Mouse (Mus musculus) ES-Bruce4 (cell line): ENCODE results near the gene Trmt13. TPM values are rescaled to one million over a fixed set of nuclear protein-coding genes. Genes with fewer than 3 reads are reported as not detected.

Experiments
- H3K27ac ChIP-seq: 2 replicates; pipeline ENCODE4 v1.5.1; 2012; ENCODE audit warnings: low read length, inconsistent platforms; ENCODE audit not compliant: insufficient read depth
- H3K27me3 ChIP-seq: 2 replicates; pipeline ENCODE4 v1.6.1; 2012; ENCODE audit warnings: mild to moderate bottlenecking, low read length, inconsistent platforms; ENCODE audit not compliant: control insufficient read depth, poor library complexity, insufficient read depth, severe bottlenecking
- H3K36me3 ChIP-seq: 2 replicates; pipeline ENCODE4 v1.6.1; 2012; ENCODE audit warnings: inconsistent platforms, mild to moderate bottlenecking, low read length, moderate library complexity; ENCODE audit not compliant: control insufficient read depth, poor library complexity, insufficient read depth, severe bottlenecking
- H3K4me1 ChIP-seq: one replicate; pipeline ENCODE4 v1.8.1; 2011; ENCODE audit warnings: low read length; ENCODE audit not compliant: control insufficient read depth, insufficient read depth
- H3K4me3 ChIP-seq: 2 replicates; pipeline ENCODE4 v1.5.1; 2011; ENCODE audit warnings: low read depth, mild to moderate bottlenecking, low read length
- H3K9ac ChIP-seq: 2 replicates; pipeline ENCODE4 v1.6.1; 2012; ENCODE audit warnings: low read depth, mild to moderate bottlenecking, inconsistent platforms; ENCODE audit not compliant: poor library complexity, severe bottlenecking
- H3K9me3 ChIP-seq: replicated peaks from 2 replicates; pipeline ENCODE4 v1.6.1; 2012; ENCODE audit warnings: mild to moderate bottlenecking, low read length, inconsistent platforms; ENCODE audit not compliant: control insufficient read depth, poor library complexity, insufficient read depth, severe bottlenecking
- CTCF ChIP-seq: IDR thresholded peaks from one replicate; pipeline ENCODE4 v1.8.1; 2011; ENCODE audit warnings: low read depth, low read length
- EP300 ChIP-seq: IDR thresholded peaks from 2 replicates; pipeline ENCODE4 v1.6.1; 2011; ENCODE audit warnings: low read depth, low read length; ENCODE audit not compliant: insufficient read depth
- POLR2A ChIP-seq: IDR thresholded peaks from one replicate; pipeline ENCODE4 v1.8.1; 2011; ENCODE audit warnings: low read length; ENCODE audit not compliant: insufficient read depth
- polyA plus RNA-seq: library from polyadenylated mRNA; stranded (reverse); fragments of >200 nt; gene quantifications from 2 replicates; pipeline ENCODE4 v1.2.4, GENCODE M21; 2011; ENCODE audit warnings: low read depth; ENCODE audit not compliant: missing spikeins, insufficient read depth, insufficient read length

Trmt13 gene
- polyA plus RNA-seq: 32.3 and 32.8 TPM in 2 replicates

DNA sequence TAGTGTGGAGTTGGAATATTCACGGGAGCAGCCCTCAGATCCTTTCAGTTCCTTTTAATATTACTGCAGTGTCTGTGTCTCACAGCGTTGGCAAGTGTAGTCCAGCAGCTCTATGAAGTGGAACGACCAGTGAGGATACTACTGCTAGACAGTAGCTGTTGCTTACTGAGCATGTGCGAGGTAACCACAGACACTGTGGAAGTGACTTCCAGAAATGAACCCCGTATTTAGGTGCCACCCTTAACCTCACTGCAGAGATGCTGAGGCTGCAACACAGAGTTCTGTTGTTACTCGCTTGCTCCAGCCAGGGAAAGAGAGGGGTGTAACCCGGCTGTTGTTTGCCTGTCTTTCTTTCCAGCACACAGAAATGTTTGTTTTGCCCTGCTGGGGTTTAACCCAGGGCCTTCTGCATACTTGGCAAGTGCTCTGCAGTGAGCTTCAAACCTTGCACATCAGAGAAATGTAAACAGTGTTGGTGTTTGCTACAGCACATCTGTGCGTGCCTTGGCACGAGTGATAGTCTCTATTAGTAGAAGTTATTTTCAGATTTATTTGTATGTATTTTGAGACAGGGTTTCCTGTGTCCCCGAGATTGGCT is at the start of gene Trmt13:
TSS of gene Trmt13 (minus strand) at position 293 of the 598 bp plus-strand sequence.
- no peaks in the 10 kb centered on the region; the same call in none of the 2 replicates for H3K36me3 ChIP-seq
- H3K4me3 ChIP-seq: no peak within 1 kb of the TSS
- no peaks in the 10 kb centered on the region for H3K27me3 ChIP-seq
- no peak for TF ChIP-seq POLR2A
- no peak for TF ChIP-seq EP300
- no peak for TF ChIP-seq CTCF
- no peaks in the 10 kb centered on the region for H3K9me3 ChIP-seq
- H3K4me1 ChIP-seq: no peaks in the 10 kb centered on the region
- no peak within 1 kb of the TSS for H3K9ac ChIP-seq
- no peak within 1 kb of the TSS for H3K27ac ChIP-seq

DNA sequence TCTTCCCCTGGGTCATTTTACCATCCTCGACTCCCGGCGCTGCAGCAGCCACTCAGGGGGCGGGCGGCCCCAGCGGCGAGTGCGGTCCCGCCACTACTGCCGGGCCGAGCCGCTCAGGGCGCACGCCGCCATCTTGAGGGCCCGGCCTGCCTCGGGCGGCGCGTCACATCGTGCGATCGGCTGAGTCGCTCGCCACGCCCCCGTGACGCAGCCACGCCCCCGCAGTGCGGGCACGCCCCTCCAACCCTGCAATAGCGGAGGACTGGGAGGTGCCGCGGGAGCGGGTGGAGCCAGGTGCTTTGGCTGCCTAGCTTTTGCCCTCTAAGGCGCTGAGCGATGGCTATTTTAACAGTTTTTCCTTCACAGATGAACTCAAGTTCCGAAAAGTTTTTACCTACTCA is 48.1 kb upstream of the Trmt13 start, which contains the start of gene Mfsd14a:
TSS of gene Mfsd14a (minus strand) at position 215 of the 401 bp plus-strand sequence.
- Histone ChIP-seq H3K4me3 (peak within 1 kb of the TSS; percentile 100), H3K9ac (peak within 1 kb of the TSS; percentile 90), H3K27me3 (no peaks in the 10 kb centered on the region), H3K9me3 (no peaks in the 10 kb centered on the region), H3K4me1 (peaks cover 2% of the 10 kb centered on the region), H3K27ac (peak within 1 kb of the TSS; percentile 37; the same call in 1 of the 2 replicates), H3K36me3 (no peaks in the 10 kb centered on the region)
- TF ChIP-seq CTCF (no peak), POLR2A (peak; percentile 62)

DNA sequence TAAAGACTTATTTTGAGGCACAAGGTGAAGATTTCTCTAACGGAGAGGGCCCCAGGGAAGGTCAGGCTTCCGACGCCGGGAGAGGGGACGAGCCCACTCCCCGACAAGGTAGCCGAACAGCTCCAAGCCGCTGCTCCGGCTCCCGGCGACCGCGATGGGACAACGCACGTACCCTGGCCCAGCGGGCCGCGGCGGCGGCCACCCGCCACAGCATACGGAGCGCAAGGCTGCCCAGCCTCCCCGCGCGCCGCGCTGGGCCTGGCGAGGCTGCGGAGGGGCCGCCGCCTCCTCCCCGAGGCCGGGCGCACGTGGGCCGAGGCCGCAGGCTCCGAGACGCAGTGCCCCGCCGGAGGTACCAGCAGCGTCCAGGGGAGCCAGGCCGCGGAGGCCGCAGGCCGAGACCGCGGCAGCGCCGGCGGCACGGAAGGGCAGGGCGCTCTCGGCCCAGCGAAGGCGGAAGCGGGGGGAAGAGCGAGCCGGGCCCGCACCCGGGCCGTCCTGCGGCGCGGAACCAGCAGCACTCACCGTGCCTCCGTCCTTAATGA is 47.6 kb upstream of the Trmt13 start:
- Histone ChIP-seq H3K27ac (0 out of 2 replicates have a peak overlapping the region, but pooled peaks have one; percentile 37), H3K4me3 (peak overlapping the region; percentile 100), H3K9me3 (no peaks in the 10 kb centered on the region), H3K4me1 (peaks cover 2% of the 10 kb centered on the region), H3K36me3 (no peaks in the 10 kb centered on the region), H3K27me3 (no peaks in the 10 kb centered on the region), H3K9ac (peak overlapping the region; percentile 90)
- TF ChIP-seq POLR2A (no peak), CTCF (no peak), EP300 (no peak)

DNA sequence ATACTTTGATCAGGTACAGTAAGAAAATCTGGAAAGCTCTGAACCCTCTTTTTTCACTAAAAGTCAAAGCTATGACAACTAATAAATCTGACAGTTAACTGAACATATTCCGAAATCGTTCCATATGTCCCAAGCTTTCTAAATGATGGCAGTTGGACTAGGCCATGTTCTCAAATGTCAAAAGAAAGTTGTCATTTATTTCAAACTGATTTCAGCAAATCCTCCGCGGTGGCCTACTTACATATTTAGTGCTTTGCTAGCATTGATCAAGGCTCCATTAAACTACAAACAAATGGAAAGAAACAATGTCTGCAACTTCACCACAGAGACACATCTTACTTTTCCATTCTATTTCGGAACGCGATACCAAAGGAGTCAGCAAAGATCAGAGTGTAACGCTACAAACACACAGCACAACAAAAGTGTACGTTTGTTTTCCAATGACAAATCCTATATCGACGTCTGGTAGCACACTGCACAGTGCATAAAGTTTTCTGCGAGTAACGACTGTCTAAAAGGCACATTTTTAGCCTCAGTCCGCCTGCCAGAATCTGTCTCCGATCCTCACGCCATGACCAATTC is 47.0 kb upstream of the Trmt13 start:
- H3K36me3 ChIP-seq: no peaks in the 10 kb centered on the region
- peak overlapping the region; percentile 100 for H3K4me3 ChIP-seq
- no peak for TF ChIP-seq EP300
- no peak for TF ChIP-seq POLR2A
- TF ChIP-seq CTCF: no peak
- H3K27me3 ChIP-seq: no peaks in the 10 kb centered on the region
- H3K27ac ChIP-seq: peak overlapping the region; percentile 37; the same call in 1 of the 2 replicates
- H3K9ac ChIP-seq: peak overlapping the region; percentile 90
- H3K4me1 ChIP-seq: peaks cover 4% of the 10 kb centered on the region
- no peaks in the 10 kb centered on the region for H3K9me3 ChIP-seq

DNA sequence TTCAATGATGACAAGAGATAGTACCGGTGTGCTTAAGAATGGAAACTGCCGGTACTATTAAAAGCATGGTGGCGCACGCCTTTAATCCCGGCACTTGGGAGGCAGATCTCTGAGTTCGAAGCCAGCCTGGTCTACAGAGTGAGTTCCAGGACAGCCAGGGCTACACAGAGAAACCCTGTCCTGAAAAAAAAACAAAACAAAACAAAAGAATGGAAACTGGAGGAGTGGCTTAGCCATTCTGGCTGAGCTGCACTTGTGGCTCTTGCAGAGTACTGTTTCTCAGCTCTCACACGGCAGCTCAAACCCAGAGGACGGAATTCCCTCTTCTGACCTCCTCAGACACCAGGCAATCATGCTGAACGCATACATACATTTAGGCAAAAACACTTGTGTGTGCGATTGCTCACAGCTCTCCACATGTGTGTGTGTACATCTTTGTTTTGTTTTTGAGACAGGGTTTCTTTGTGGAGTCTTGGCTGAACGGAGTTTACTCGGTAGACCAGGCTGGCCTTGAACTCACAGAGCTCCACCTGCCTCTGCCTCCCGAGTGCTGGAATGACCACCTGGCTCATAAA is 45.6 kb upstream of the Trmt13 start:
- H3K27ac ChIP-seq: no peak overlapping the region
- H3K27me3 ChIP-seq: no peaks in the 10 kb centered on the region
- H3K4me1 ChIP-seq: peaks cover 8% of the 10 kb centered on the region
- H3K36me3 ChIP-seq: no peaks in the 10 kb centered on the region
- peak overlapping the region; percentile 19 for H3K4me3 ChIP-seq
- H3K9me3 ChIP-seq: no peaks in the 10 kb centered on the region
- H3K9ac ChIP-seq: peak overlapping the region; percentile 23; the same call in 1 of the 2 replicates
- no peak for TF ChIP-seq POLR2A
- no peak for TF ChIP-seq EP300
- TF ChIP-seq CTCF: no peak
